Mouse (Mus musculus): Measurements from ENCODE around the gene Krt86. TPM values are rescaled to one million over a fixed set of nuclear protein-coding genes. Genes with fewer than 3 reads are reported as not detected.

Gene Krt86
- polyA plus RNA-seq, 1 experiment: not detected

- Histone ChIP-seq H3K27me3 (ENCODE audit: control insufficient read depth, insufficient read depth, insufficient read length) (peaks cover 39% of the 10 kb centered on the region), H3K79me2 (ENCODE audit: control insufficient read depth, insufficient read depth) (no peaks in the 10 kb centered on the region), H3K4me2 (ENCODE audit: low read depth) (no peak overlapping the region), H3K36me3 (ENCODE audit: control insufficient read depth, insufficient read depth) (no peaks in the 10 kb centered on the region), H3ac (ENCODE audit: control insufficient read depth, insufficient read length) (no peak overlapping the region), H3K4me3 (no peak overlapping the region)
- TF ChIP-seq POLR2AphosphoS2 (IDR thresholded peaks at IDR 0.05; ENCODE audit: insufficient read length, low read depth) (no peak), REST (IDR thresholded peaks at IDR 0.05; ENCODE audit: insufficient read depth, insufficient read length) (no peak), SRF (IDR thresholded peaks at IDR 0.05; ENCODE audit: control insufficient read depth, insufficient read length, low read depth) (no peak), MYOG (IDR thresholded peaks at IDR 0.05; ENCODE audit: control insufficient read depth in 1 of 3, insufficient read depth in 1 of 3, insufficient read length in 2 of 3, low read depth in 2 of 3) (no peak), TCF12 (IDR thresholded peaks at IDR 0.05; ENCODE audit: insufficient read depth, poor library complexity, severe bottlenecking) (no peak), E2F4 (IDR thresholded peaks at IDR 0.05; ENCODE audit: insufficient read depth) (no peak), CEBPB (IDR thresholded peaks at IDR 0.05; ENCODE audit: insufficient read depth, poor library complexity, severe bottlenecking) (no peak), MYOD1 (IDR thresholded peaks at IDR 0.05; ENCODE audit: control insufficient read depth in 1 of 3, insufficient read length in 2 of 3, low read depth in 2 of 3) (no peak), MAX (IDR thresholded peaks at IDR 0.05; ENCODE audit: low read depth) (no peak), TCF3 (IDR thresholded peaks at IDR 0.05; ENCODE audit: insufficient read length, low read depth) (no peak), USF1 (IDR thresholded peaks at IDR 0.05; ENCODE audit: low read depth) (no peak), POLR2A (IDR thresholded peaks at IDR 0.05; ENCODE audit: insufficient read length, low read depth) (no peak)
Measured at GRCm38 (mm10) chr15:101479007-101479665, 5.9 kb downstream of the Krt86 start.

- Histone ChIP-seq H3K4me2 (ENCODE audit: low read depth) (no peak overlapping the region), H3ac (ENCODE audit: control insufficient read depth, insufficient read length) (no peak overlapping the region), H3K4me3 (no peak overlapping the region), H3K27me3 (ENCODE audit: control insufficient read depth, insufficient read depth, insufficient read length) (peaks cover 45% of the 10 kb centered on the region), H3K36me3 (ENCODE audit: control insufficient read depth, insufficient read depth) (no peaks in the 10 kb centered on the region), H3K79me2 (ENCODE audit: control insufficient read depth, insufficient read depth) (no peaks in the 10 kb centered on the region)
- TF ChIP-seq MYOG (IDR thresholded peaks at IDR 0.05; ENCODE audit: control insufficient read depth in 1 of 3, insufficient read depth in 1 of 3, insufficient read length in 2 of 3, low read depth in 2 of 3) (no peak), POLR2AphosphoS2 (IDR thresholded peaks at IDR 0.05; ENCODE audit: insufficient read length, low read depth) (no peak), CEBPB (IDR thresholded peaks at IDR 0.05; ENCODE audit: insufficient read depth, poor library complexity, severe bottlenecking) (no peak), TCF3 (IDR thresholded peaks at IDR 0.05; ENCODE audit: insufficient read length, low read depth) (no peak), POLR2A (IDR thresholded peaks at IDR 0.05; ENCODE audit: insufficient read length, low read depth) (no peak), E2F4 (IDR thresholded peaks at IDR 0.05; ENCODE audit: insufficient read depth) (no peak), SRF (IDR thresholded peaks at IDR 0.05; ENCODE audit: control insufficient read depth, insufficient read length, low read depth) (no peak), TCF12 (IDR thresholded peaks at IDR 0.05; ENCODE audit: insufficient read depth, poor library complexity, severe bottlenecking) (no peak), USF1 (IDR thresholded peaks at IDR 0.05; ENCODE audit: low read depth) (no peak), MYOD1 (IDR thresholded peaks at IDR 0.05; ENCODE audit: control insufficient read depth in 1 of 3, insufficient read length in 2 of 3, low read depth in 2 of 3) (no peak), REST (IDR thresholded peaks at IDR 0.05; ENCODE audit: insufficient read depth, insufficient read length) (no peak), MAX (IDR thresholded peaks at IDR 0.05; ENCODE audit: low read depth) (no peak)
Measured at GRCm38 (mm10) chr15:101479666-101480060, 6.4 kb downstream of the Krt86 start.

GRCm38 (mm10) chr15:101482056-101482455, 8.8 kb downstream of the Krt86 start:
- TF ChIP-seq POLR2A (IDR thresholded peaks at IDR 0.05; ENCODE audit: insufficient read length, low read depth) (no peak), MYOG (IDR thresholded peaks at IDR 0.05; ENCODE audit: control insufficient read depth in 1 of 3, insufficient read depth in 1 of 3, insufficient read length in 2 of 3, low read depth in 2 of 3) (no peak), REST (IDR thresholded peaks at IDR 0.05; ENCODE audit: insufficient read depth, insufficient read length) (no peak), MYOD1 (IDR thresholded peaks at IDR 0.05; ENCODE audit: control insufficient read depth in 1 of 3, insufficient read length in 2 of 3, low read depth in 2 of 3) (no peak), E2F4 (IDR thresholded peaks at IDR 0.05; ENCODE audit: insufficient read depth) (no peak), POLR2AphosphoS2 (IDR thresholded peaks at IDR 0.05; ENCODE audit: insufficient read length, low read depth) (no peak), MAX (IDR thresholded peaks at IDR 0.05; ENCODE audit: low read depth) (no peak), CEBPB (IDR thresholded peaks at IDR 0.05; ENCODE audit: insufficient read depth, poor library complexity, severe bottlenecking) (no peak), TCF12 (IDR thresholded peaks at IDR 0.05; ENCODE audit: insufficient read depth, poor library complexity, severe bottlenecking) (no peak), TCF3 (IDR thresholded peaks at IDR 0.05; ENCODE audit: insufficient read length, low read depth) (no peak), USF1 (IDR thresholded peaks at IDR 0.05; ENCODE audit: low read depth) (no peak), SRF (IDR thresholded peaks at IDR 0.05; ENCODE audit: control insufficient read depth, insufficient read length, low read depth) (no peak)
- H3K4me3 ChIP-seq: no peak overlapping the region
- H3K27me3 ChIP-seq (ENCODE audit: control insufficient read depth, insufficient read depth, insufficient read length): peaks cover 69% of the 10 kb centered on the region

GRCm38 (mm10) chr15:101483646-101484045, 10.4 kb downstream of the Krt86 start:
- Histone ChIP-seq H3K4me2 (ENCODE audit: low read depth) (no peak overlapping the region), H3K4me3 (no peak overlapping the region), H3K27me3 (ENCODE audit: control insufficient read depth, insufficient read depth, insufficient read length) (peaks cover 80% of the 10 kb centered on the region), H3ac (ENCODE audit: control insufficient read depth, insufficient read length) (no peak overlapping the region), H3K36me3 (ENCODE audit: control insufficient read depth, insufficient read depth) (no peaks in the 10 kb centered on the region), H3K79me2 (ENCODE audit: control insufficient read depth, insufficient read depth) (no peaks in the 10 kb centered on the region)
- TF ChIP-seq TCF3 (IDR thresholded peaks at IDR 0.05; ENCODE audit: insufficient read length, low read depth): no peak
- no peak for TF ChIP-seq CEBPB (IDR thresholded peaks at IDR 0.05; ENCODE audit: insufficient read depth, poor library complexity, severe bottlenecking)
- no peak for TF ChIP-seq MYOG (IDR thresholded peaks at IDR 0.05; ENCODE audit: control insufficient read depth in 1 of 3, insufficient read depth in 1 of 3, insufficient read length in 2 of 3, low read depth in 2 of 3)
- TF ChIP-seq MYOD1 (IDR thresholded peaks at IDR 0.05; ENCODE audit: control insufficient read depth in 1 of 3, insufficient read length in 2 of 3, low read depth in 2 of 3): no peak
- no peak for TF ChIP-seq REST (IDR thresholded peaks at IDR 0.05; ENCODE audit: insufficient read depth, insufficient read length)
- no peak for TF ChIP-seq TCF12 (IDR thresholded peaks at IDR 0.05; ENCODE audit: insufficient read depth, poor library complexity, severe bottlenecking)

More at GRCm38 (mm10) chr15:101482056-101482455, 8.8 kb downstream of the Krt86 start:
- Histone ChIP-seq H3K36me3 (ENCODE audit: control insufficient read depth, insufficient read depth) (no peaks in the 10 kb centered on the region), H3K79me2 (ENCODE audit: control insufficient read depth, insufficient read depth) (no peaks in the 10 kb centered on the region), H3ac (ENCODE audit: control insufficient read depth, insufficient read length) (no peak overlapping the region), H3K4me2 (ENCODE audit: low read depth) (no peak overlapping the region)

Measured in myocyte (in vitro differentiated cells).